Mouse (Mus musculus) right cerebral cortex, postnatal 36 days (tissue): ENCODE measurements around the gene Lrrc45.
"Not testable (repeated sequence)": the region's sequence is repeated elsewhere in the genome, so short reads cannot be mapped to it uniquely, and the experiment has no call there.

Experiments
- DNase-seq, 2 experiments: peaks; one replicate each; pipeline ENCODE4 v3.0.0; 2022; ENCODE audit warnings: low spot score in 2 of 2, mixed read lengths in 1 of 2

Gene Lrrc45

DNA sequence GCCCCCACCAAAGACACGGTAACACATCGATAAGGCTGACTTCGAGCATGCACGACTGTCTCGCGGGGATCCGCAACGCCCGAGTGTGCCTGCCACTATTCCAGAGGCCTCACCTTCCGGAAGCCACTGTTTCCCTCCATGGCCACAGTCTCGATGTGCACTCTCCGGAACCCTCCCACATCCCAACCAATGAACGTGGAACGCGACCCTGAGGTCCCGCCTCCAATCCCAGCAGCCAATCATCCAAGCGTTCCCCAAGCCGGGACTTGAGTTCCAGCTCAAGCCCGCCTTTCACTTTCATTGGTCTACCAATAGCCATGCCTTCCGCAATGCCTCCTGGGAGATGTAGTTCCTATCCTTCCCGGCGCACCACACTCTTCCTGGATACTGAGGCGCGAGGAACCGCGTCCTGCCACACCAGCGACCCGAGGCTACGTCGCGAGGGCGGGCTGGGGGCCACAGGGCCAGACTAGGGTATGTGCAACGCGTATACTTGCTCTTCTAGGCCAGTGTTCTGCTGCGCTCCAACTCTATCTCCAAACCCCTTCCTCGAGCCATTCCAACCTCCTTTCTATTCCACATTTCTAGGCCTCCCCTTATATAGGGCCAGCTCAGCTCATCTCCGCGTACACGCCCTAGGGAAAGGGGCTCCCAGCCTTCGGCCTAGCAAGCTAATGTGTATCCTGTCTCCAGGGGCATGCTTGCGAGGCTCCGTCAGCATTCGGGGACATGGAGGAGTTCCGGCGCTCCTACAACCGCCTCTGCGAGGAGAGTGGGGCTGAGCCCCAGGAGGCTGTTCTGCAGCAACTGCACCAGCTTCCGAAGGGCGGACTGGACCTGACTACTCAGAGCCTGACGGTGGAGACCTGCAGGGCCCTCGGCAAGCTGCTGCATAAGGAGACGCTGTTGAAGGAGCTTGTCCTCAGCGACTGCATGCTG lies at the start of gene Lrrc45, which contains the start of gene Cenpx:
Lrrc45 (plus strand) TSS at position 346 of the 939 bp plus-strand sequence.
Cenpx (minus strand) TSS at position 159 of the 939 bp plus-strand sequence.
- DNase-seq: peak; percentile 97 to 99

DNA sequence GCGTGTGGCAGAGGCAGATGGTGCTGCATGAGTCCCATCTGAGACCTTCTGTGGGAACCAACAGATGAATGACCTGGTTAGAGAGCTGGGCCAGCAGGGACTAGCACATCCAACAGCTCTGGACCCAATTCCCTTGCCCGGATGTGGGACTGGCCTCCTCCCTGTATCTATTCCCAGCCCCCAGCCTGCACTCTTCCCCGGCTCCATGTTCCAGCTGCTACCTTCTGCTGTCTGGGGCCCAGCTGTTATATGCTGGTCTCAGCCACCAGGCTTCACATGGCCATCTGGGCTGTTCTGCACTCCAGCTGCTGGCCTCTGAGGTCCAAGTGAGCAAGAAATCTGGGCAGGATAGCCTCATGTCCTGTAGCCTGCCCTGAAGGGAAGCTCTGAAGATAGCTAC lies 48.3 kb upstream of the Lrrc45 start:
- no peak for DNase-seq

DNA sequence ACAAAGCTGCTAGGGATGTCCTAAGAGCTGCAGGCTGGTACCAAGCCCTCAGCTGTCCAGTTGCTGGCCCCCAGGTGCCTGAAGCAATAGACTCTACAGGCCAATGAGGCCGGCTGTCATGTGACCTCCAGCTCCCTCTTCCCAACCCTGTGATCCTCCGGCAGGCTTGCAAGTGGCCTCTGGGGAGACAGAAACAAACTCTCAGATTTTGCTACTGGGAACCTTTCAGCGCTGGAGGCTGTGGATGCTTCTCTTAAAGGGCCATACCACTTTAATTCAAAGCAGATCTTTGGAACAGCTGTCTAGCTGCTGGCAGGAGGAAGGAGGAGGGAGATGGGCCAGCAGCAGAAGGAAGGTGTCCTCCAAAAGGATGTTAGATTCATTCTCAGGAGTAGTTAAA lies 47.1 kb upstream of the Lrrc45 start:
- DNase-seq: no peak

DNA sequence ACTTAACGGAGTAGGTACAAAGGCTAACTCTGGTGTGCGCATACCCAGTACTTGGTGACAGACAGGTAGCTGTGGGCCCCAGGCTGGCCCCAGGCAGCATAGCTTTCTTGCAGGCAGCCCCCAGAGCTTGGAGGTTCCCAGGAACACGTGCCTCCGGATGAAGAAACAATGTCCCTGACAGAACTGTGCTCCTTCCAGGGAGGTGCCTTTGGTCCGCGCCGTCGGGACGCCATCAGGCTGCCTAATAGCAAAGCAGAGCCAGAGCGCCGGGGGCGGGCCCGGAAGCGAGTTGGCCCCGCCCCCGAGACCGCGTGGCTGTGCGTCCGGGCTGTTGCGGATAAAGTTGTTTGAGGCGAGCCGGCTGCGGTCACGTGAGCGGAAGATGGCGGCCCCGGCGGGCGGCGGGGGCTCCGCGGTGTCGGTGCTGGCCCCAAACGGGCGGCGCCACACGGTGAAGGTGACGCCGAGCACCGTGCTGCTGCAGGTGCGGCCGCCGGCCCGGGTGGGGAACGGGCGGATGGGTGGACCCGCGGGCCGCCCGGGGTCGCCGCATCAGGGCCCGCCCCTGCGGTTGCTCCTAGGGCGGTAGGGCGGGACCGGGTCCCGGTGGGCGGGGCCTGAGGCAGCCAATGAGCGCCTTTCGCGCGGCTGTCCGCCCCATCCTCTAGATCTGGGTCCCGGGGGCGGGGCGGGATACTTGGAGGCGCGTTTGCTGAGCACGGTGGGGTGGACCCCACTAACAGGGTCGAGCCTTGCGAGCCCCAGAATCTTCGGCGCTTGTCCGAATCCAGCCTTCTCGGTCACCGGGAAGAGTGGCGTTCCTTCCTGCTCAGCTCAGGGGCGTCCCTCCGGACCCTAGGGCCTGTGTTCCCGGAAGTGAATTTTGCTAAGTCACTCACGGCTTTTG lies 40.8 kb upstream of the Lrrc45 start, which contains the start of gene Aspscr1:
Aspscr1 (plus strand) TSS at position 287 of the 907 bp plus-strand sequence.
- peak; percentile 90 for DNase-seq

DNA sequence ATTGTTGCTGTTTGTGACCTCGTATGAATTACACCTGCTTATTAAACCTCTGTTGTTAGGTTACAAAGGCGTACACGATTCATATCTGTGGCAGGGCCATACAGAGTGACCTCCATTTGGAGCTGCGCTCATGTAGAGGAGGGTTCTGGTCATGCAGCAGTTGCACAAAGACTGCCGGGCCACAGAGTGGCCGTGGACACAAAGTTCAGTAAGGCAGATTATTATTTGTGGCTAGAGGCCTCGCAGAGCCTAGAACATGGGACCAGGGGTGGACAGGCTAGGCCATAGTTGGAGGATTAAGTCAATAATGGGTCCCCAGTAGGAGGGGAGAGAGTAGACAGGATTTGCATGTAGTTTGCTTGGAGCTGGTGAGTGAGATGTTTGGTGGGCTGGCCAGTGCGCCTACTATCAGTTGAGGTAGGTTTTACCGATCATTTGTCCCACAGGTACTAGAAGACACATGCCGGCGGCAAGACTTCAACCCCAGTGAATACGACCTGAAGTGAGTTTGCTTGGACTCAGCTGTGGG lies 40.1 kb upstream of the Lrrc45 start:
- no peak for DNase-seq

DNA sequence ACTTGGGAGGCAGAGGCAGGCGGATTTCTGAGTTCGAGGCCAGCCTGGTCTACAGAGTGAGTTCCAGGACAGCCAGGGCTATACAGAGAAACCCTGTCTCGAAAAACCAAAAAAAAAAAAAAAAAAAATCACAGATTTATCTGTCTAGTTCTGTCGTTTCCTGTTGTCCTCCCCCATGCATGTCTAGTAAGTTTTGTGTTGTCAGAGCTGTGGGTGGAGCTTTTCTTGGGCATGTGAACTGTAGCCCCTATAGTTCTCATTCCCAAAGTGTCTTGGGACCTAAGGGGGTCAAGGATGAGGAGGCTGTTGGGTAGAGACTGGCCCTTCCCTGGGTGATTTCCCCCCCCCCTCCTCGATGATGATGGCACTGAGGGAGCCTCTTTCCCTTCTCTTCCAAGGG lies 37.9 kb upstream of the Lrrc45 start:
- DNase-seq: not testable (repeated sequence)

DNA sequence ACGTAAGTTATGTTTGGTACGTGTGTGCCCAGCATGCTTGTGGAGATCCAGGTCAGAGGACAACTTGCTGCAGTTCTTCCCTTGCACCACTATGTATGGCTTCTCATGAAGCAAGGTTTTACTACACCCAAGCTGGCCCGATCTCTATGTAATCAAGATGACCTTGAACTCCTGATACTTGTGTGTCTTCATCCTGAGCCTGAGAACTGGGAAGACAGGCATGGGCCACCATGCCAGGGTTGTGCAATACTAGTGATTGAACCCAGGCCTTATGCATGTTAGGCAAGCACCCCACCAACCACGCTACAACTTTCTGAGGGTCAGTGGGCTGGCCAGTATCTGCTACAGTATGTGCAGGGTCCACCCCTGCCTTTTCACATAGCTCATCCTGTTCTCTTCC lies 36.8 kb upstream of the Lrrc45 start:
- no peak for DNase-seq

DNA sequence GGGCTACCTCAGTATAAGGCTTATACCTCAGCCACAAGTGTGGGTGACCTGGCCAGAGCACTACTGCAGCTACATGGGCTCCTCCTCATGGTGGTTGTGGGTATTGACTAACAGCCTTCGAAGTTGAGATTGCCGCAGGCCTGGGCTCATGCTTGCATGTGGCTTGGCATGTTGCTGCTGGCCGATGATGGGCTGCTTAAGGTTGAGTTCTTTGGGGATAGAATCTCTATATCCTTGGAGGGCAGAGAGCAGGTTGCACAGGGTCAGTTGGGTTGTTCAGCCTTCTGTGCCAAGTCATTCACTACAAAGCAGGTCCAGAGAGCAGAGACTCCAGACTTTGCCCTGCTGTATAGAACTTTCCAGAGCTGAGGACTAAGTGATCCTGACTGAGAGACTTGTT lies 33.8 kb upstream of the Lrrc45 start:
- DNase-seq: no peak

DNA sequence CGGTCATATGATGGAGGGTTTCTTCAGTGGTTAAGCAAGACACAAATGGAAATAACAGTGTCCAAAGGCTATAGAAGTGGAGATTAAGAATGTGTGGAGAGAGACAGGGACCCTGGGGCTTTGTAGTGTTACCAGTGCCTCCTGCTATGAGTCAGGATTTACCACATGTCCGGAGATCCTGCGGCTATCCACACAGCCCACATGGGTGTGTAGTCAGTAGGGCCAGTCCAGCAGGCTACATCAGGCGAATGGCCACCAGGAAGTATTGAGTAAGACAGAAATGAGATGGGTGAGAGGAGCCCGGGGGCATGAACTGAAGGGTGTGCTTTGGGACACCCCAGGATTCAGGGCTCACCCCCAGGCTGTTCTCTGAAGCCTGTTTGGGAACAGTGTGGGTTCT lies 31.0 kb upstream of the Lrrc45 start:
- DNase-seq: no peak

DNA sequence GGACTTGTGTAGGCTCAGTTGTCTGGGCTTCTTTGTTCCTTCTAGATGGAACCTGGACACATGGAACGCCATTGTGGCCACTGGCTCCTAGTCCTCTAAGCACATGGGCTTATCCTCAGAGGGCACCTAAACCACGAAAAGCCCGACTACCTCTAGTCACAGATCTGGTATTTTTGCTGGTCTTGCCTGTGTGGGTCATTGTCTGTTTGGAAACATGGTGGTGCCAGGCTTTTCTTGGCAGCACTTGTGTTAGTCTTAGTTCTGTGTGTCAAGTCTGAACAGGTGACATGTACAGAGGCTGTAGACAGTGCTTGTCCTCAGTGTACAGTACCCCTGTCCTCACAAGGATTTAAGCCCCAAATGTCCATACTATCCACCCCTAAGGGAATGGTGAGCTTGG lies 30.2 kb upstream of the Lrrc45 start:
- no peak for DNase-seq

DNA sequence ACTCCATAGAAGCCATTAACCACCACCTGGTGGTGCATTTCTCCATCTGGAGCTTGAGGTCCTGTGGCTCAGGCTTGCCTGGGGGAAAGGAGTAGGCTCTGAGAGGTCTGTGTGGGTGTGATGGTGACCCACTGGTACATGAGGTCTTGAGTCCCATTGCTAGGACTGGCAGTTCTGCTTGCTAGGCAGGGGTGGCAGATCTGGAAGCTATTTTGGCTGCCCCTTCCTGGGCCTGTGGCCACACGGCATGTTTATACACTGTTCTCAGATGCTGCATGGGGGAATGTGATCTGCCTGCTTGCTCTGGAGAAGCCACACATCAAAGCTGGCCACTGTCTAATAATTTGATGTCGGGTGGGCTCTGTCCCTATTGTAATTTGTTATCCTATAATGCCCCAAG lies 29.6 kb upstream of the Lrrc45 start:
- no peak for DNase-seq

DNA sequence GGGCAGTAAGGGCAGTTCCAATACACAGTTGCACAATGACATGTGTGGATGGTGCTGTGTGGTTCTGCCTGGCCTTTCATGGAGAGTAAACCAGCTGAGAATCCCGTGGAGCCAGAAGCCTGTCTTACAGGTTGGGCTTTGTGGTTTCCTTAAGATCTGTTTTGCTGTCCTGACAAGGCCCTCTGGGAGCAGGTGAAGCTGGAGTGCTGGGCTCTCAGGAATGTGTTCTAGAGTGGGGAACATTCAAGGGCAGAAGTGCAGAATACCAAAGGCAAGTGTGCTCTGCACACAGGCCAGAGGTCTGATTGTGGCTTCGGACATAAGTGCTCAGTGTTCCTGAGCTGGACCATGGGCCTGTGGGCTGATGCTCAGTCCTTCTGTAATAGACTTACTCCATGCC lies 29.1 kb upstream of the Lrrc45 start:
- DNase-seq: no peak

DNA sequence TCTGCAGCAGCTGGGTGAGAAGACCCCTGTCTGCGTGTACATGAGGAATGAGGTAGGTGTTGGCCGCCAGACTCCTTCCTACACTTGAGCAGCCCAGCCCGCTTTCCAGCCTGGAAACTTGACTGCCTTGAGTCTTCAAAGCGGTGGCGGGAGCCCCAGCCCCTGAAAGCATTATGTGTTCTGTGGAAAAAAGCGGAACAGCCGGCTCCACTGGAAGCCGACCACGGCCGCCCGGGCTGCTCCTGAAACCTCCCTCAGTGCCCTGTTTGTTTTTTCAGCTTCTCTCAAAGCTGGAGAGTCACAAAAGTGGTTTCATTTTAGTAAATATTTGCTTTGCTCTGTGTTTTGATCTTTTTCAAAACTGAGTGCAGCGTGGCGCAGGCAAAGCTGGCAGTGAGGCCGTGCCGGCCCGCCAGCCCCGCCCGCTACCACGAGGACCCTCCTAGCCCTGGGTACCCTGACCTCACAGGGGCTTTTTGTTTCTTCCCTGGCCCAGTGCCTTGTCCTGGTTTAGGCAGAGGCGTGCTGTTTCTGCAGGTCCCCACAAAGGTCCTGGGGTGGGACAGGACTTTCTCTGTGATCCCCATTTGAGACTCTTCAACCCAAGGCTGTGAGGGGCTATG lies 27.0 kb upstream of the Lrrc45 start:
- no peak for DNase-seq

DNA sequence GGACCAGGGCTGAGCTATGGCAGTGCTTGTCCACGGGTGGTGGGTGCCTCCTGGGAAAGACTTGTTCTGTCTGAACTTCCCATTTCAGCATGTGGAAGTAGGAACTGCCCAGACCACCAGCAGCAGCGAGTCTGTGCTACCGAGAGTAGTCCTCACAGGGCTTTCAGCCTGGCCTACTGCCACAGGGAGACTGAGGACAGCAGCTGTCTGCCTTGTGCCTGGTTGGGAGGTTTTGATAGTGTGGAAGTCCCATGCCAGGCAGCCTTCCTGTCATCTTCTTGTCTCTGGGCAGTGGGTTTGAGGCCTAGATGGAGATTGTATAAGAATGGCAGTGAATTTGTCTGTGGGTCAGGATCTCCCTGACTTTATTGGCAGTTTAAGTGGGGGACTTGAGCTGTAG lies 24.4 kb upstream of the Lrrc45 start:
- no peak for DNase-seq

DNA sequence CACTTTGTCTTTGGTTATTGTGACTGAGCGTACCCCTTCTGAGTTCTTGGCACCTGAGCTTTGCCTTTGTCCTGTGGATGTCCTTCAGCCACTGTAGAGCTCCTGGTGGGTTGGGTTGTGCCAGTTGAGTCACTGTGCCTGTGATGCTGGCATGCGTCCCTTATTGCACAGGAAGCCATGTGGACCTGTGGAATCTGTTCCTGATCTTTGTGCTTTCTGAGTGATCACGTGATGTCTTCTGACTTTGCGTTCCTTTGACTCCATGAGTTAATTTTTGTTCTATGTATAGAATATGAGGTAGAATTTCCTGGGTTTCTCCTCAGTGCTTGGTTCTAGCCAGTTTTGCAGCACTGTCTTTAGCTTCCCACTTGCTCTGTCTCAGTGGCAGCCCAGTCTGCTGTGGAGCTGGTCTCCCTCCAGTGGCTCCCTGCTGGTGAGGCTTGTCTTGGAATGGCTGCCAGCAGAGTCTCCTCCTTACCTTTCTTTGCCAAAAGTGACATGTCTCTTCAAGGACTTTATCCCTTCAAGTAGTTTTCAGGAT lies 21.2 kb upstream of the Lrrc45 start:
- peak in 1 of 2 experiments; percentile 33 for DNase-seq

DNA sequence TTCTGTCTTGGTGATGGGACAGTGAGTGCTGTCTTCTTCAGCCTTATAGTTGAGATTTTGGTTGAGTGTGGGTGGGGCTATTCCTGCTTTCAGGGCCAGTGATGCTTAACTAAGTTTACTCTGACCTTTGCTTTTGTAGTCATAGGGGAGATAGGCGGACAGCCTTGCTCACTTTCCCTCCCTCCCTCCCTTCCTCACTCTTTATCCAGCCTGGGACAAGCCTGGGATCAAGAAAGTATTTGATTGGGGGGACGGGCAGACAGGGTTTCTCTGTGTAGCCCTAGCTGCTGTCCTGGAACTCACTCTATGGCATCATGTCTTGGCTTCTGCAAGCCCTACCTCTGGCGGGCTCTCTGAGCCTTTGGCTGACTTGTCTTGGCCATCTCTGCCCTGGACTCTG lies 20.3 kb upstream of the Lrrc45 start:
- DNase-seq: no peak

DNA sequence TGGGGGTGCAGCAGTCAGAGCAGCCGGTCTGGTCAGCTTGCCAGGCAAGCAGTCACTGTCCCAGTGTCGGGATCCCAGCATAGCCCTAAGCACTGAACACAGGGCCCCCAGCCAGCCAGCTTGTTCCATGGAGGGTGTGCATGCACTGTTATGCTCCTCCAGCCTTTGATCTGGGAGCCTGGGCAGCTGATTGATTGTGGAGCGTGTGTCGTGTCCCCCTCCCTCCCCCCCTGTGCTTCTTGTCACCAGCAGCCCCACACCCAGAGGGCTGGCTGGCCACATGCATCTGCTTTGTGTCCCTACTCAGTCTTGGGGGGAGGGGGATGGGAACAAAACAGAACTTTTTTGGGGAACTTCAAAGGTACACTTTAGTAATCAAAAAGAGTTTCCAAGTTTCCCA lies 18.5 kb upstream of the Lrrc45 start:
- DNase-seq: no peak

DNA sequence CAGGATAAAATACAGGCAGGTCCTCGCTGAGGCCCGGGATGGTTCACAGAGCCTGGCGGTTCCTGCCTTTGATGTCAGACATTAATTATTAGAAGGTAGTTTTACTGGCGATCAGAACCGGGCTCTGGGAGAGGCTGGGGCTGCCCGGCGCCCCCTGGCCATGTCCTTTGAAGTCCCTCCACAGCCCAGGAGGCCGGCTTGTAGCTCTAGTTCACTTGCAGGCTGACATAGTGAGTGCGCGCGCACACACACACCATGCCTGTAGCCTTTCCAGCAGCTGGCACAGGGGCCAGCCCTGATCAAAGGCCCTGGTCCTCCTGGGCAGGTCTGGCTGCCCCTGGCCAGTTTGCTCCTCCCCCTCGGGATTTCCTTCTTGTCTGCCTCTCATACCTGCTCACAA lies 18.1 kb upstream of the Lrrc45 start:
- no peak for DNase-seq

DNA sequence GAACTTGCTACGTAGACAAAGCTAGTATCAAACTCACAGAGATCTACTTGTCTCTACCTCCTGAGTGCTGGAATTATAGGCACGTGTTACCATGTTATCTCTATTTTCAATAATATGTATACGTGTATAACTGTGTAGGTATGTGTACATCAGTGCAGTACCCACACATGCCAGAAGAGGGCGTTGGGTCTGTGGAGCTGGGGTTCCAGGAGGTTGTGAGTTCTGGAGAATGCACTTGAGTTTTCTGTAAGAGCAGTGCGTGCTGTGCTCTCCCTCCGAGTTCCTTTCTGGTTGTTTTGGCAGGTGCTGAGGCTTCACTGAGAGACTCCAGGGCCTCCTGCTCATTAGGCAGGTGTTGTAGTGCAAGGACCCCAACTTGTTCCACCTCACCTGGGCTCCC lies 17.2 kb upstream of the Lrrc45 start:
- DNase-seq: no peak

DNA sequence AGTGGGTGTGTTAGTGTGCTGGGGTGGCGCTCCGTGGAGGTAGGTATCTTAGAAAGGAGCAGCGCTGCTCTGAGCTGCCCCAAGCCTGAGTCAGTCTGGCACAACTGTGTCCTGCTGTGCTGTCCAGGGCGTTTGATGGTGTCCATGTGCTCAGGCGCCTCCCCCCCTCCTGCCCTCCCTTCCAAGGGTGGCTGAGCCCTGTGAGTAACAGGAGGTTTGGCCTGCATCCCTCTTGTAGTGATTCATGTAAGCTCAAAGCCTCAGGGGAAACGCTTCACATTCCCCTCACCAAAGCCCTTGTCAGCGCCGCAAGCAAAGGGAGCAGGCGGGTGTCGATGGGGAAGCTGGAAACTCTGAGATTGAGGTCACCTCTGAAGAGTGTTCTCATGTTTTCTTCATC lies 16.0 kb upstream of the Lrrc45 start:
- no peak for DNase-seq

DNA sequence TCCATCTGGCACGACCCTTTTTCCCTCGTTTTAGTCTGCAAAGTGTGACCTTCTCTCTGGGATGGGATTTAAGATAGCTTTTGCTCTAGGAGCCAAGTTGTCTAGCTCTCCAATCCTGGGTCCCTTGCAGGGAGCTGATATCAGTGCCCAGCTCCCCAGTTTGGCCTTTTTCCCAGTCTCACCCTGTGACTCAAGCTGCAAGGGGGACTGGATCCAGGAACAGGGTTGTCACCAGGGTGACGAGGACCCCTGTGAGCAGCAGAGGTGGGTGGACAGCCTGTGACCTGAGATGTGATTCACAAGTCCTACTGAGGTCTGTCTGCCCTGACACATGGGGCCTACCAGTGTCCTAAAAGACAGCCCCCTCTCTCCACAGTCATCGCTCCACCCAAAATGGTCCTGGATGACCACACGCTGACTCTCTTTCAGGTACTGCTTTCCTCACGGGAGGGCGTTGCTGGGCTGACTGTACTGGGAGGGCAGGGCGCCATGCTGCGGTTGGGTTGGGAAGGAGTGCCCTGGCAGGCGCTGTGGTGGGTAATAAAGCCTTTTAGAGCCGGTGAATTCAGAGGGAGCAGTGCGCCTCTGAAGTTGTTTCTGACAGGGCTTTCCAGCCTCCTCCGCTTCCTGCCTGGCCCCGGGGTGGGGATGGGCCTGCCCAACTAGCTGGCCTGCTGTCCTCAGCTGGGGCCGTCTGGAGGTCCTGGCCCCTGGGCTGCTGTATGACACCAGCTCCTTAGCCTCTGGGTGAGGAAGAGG lies 9.8 kb upstream of the Lrrc45 start:
- DNase-seq: no peak
